Mouse (Mus musculus) testis, adult 2 months (tissue): ENCODE measurements around the gene Cbr4. TPM values are rescaled to one million over a fixed set of nuclear protein-coding genes. Genes with fewer than 3 reads are reported as not detected.

Source experiments
- H3K27ac ChIP-seq: fragments of 200-500 bp; 2 replicates; pipeline ENCODE4 v1.5.1; 2012; ENCODE audit warnings: low read depth, low read length; ENCODE audit not compliant: control insufficient read depth, insufficient read depth
- H3K27me3 ChIP-seq: fragments of 200-500 bp; 2 replicates; pipeline ENCODE4 v1.6.1; 2012; ENCODE audit warnings: mild to moderate bottlenecking, low read length, moderate library complexity; ENCODE audit not compliant: control insufficient read depth, insufficient read depth
- H3K36me3 ChIP-seq: fragments of 200-500 bp; 2 replicates; pipeline ENCODE4 v1.6.1; 2012; ENCODE audit warnings: mild to moderate bottlenecking, low read length; ENCODE audit not compliant: control insufficient read depth, insufficient read depth
- H3K4me1 ChIP-seq: fragments of 200-500 bp; 2 replicates; pipeline ENCODE4 v1.6.1; 2012; ENCODE audit warnings: low read length; ENCODE audit not compliant: control insufficient read depth, insufficient read depth
- H3K4me3 ChIP-seq: fragments of 200-500 bp; 2 replicates; pipeline ENCODE4 v1.5.1; 2012; ENCODE audit warnings: low read depth, mild to moderate bottlenecking, low read length, moderate library complexity, mixed read lengths; ENCODE audit not compliant: control insufficient read depth
- CTCF ChIP-seq: fragments of 200-500 bp; IDR thresholded peaks from 2 replicates; pipeline ENCODE4 v1.5.1; 2012; ENCODE audit warnings: low read depth, mild to moderate bottlenecking, inconsistent platforms, low read length, moderate library complexity; ENCODE audit not compliant: control insufficient read depth, insufficient read depth, insufficient replicate concordance
- POLR2A ChIP-seq: fragments of 200-500 bp; IDR thresholded peaks from 2 replicates; pipeline ENCODE4 v1.6.1; 2012; ENCODE audit warnings: low read depth, mild to moderate bottlenecking, inconsistent platforms, low read length, moderate library complexity; ENCODE audit not compliant: control insufficient read depth
- polyA plus RNA-seq: library from polyadenylated mRNA; depleted of rRNA; stranded (reverse); fragments of >200 nt; gene quantifications from 2 replicates; pipeline ENCODE4 v1.2.3, GENCODE M21; 2012

Gene Cbr4
- polyA plus RNA-seq, 1 experiment = 15.1 TPM

DNA sequence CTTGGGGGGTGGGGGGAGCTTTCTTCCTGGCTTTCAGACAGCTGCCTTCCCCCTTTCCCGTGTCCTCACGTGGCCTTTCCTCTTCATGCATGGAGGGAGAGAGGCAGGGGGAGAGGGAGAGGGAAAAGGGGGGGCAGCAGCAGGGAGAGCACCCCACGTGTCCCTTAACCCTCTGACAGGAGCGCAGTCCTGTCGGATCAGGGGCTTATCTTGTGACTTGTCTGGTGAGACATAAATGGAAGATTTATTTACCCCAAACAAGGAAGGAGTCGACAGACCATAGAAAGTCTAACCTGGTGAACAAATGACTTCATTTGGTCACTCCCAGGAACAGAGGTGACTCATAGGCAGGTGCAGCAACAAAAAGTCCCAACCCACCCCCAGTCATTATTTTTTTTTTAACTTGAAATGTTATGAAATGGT, 12.3 kb upstream of the Cbr4 start:
- no peak overlapping the region for H3K4me3 ChIP-seq
- no peaks in the 10 kb centered on the region for H3K27me3 ChIP-seq
- TF ChIP-seq CTCF (no peak), POLR2A (no peak)
- no peak overlapping the region for H3K27ac ChIP-seq
- H3K36me3 ChIP-seq = no peaks in the 10 kb centered on the region
- peaks cover 1% of the 10 kb centered on the region; the same call in 1 of the 2 replicates for H3K4me1 ChIP-seq

DNA sequence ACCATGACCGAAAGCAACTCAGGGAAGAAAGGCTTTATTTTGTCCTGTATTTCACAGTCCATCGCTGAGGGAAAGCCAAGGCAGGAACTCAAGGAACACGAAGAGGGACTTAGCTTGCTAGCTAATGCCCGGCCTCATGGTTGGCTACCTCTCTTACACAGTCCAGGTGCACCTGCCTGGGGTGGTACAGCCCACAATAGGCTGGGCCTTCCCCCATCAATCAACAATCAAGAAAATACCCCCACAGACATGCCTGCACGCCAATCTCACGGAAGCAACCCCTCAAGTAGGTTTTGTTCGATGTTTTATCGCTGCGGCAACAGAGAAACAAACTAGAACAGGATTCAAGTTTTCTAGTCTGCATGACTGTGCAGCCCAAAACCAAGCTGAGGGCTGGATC, 11.4 kb upstream of the Cbr4 start:
- Histone ChIP-seq H3K27ac (no peak overlapping the region), H3K27me3 (no peaks in the 10 kb centered on the region), H3K4me3 (no peak overlapping the region), H3K4me1 (peaks cover 3% of the 10 kb centered on the region; the same call in 1 of the 2 replicates), H3K36me3 (no peaks in the 10 kb centered on the region)
- no peak for TF ChIP-seq CTCF
- no peak for TF ChIP-seq POLR2A

DNA sequence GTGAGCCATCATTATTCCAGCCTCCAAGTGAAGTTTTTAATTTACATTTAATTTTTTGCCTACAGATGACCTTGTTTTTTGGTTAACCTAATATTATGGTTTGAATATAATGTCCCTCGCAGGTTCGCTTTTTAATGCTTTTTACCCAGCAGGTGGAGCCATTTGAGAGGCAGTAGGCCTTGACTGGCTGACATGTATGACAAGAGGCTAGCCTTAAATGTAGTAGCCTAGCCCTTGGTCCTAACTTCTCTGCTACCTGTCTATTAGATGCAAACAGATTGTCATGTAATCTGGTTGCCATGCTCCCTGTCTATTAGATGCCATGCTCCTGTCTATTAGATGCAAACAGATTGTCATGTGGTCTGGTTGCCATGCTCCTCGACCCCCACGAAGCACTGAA, 9.4 kb upstream of the Cbr4 start:
- H3K4me1 ChIP-seq = peaks cover 3% of the 10 kb centered on the region; the same call in 1 of the 2 replicates
- H3K27ac ChIP-seq = no peak overlapping the region
- no peak for TF ChIP-seq POLR2A
- TF ChIP-seq CTCF = no peak
- H3K36me3 ChIP-seq = no peaks in the 10 kb centered on the region
- H3K4me3 ChIP-seq = no peak overlapping the region
- no peaks in the 10 kb centered on the region for H3K27me3 ChIP-seq

DNA sequence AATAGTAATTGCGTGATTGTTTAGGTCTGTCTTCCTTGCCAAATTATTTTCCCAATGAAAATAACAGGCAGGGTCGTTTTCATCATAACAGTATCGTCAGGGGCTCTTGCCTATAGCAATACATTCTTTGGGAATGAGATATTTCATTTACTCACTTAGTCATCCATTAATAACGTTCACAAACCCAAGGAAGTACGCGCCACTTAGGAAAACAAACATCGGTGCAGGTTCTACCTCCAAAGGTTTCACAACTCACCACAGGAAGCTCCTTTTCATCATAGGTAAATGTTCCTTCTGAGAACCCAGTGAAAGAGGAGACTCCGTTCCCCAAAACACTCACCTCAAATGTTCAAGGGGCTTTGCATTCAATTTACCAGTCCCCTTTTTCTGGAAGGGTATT, 8.7 kb upstream of the Cbr4 start:
- H3K4me3 ChIP-seq = no peak overlapping the region
- no peak overlapping the region for H3K27ac ChIP-seq
- H3K4me1 ChIP-seq = peaks cover 3% of the 10 kb centered on the region; the same call in 1 of the 2 replicates
- no peak for TF ChIP-seq CTCF
- no peak for TF ChIP-seq POLR2A
- no peaks in the 10 kb centered on the region for H3K27me3 ChIP-seq
- no peaks in the 10 kb centered on the region for H3K36me3 ChIP-seq

DNA sequence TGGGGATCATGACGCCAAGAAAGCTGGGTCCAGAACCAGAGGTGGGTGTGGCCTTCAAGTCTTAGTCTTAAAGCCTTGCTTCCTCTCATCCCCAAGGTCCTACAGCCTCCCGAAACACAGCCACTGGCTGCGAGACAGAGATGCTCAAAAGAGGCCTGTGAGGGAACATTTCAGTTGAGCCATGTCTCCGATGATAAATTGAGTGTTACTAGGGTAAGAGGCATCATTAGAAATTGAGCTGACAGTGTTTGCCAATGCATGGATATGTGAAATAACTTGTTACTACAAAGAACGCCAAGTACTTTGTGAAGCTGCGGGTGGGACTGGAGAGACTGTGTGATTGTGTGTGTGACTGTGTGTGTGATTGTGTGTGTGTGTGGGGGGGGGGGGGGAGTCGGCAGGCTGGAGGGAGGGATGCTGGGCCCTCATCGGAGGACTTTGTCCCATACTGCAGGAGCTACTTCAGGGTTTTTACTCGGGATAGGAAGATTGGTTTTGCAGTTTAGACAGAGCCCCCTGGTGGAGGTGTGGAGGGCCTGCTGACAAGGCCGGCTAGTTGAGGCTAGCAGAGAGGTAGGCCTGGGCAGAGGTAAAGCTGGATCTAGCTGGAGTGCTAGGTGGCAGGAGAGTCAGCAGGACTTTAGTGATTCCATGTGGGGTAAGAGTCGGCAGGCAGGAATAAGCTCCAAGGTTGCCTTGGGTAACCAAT, 7.9 kb upstream of the Cbr4 start:
- H3K36me3 ChIP-seq = no peaks in the 10 kb centered on the region
- H3K4me1 ChIP-seq = peaks cover 3% of the 10 kb centered on the region; the same call in 1 of the 2 replicates
- no peaks in the 10 kb centered on the region for H3K27me3 ChIP-seq
- peak overlapping the region; percentile 70; the same call in 1 of the 2 replicates for H3K27ac ChIP-seq
- peak overlapping the region; percentile 49 for H3K4me3 ChIP-seq
- TF ChIP-seq POLR2A (no peak), CTCF (peak; percentile 47; the same call in 1 of the 2 replicates)

DNA sequence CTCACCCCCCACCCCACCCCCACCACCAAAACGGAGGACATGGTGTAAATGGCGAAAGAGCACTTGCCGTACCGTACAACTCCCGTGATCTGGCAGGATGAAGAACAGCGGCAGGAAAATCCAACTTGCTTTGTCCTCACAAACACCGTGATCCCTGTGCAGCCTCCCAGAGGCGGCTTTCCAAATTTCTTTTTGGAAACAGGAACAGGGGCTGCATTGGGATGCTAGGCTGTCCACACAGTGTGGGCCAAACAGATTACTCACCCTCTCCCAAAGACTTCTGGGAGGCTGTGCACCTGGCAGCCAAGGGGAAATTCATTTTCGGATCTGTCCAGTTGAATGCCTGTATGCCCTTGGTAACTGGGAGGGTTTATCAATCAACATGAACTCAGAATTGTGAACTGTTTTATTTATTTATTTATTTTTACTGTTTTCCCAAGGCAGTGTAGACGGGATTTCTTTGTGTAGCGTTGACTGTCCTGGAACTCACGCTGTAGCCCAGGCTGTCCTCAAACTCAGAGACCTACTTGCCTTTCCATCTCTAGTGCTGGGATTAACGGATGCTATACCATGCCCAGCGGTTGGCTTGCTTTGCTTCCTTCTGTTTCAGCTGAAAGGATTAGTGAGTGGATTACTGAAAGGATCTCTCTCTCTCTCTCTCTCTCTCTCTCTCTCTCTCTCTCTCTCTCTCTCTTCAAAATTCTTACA, 7.1 kb upstream of the Cbr4 start:
- no peaks in the 10 kb centered on the region for H3K27me3 ChIP-seq
- peak overlapping the region; percentile 37 for H3K4me3 ChIP-seq
- TF ChIP-seq POLR2A (no peak), CTCF (no peak)
- H3K4me1 ChIP-seq = peaks cover 3% of the 10 kb centered on the region; the same call in 1 of the 2 replicates
- 0 out of 2 replicates have a peak overlapping the region, but pooled peaks have one; percentile 29 for H3K27ac ChIP-seq
- no peaks in the 10 kb centered on the region for H3K36me3 ChIP-seq

DNA sequence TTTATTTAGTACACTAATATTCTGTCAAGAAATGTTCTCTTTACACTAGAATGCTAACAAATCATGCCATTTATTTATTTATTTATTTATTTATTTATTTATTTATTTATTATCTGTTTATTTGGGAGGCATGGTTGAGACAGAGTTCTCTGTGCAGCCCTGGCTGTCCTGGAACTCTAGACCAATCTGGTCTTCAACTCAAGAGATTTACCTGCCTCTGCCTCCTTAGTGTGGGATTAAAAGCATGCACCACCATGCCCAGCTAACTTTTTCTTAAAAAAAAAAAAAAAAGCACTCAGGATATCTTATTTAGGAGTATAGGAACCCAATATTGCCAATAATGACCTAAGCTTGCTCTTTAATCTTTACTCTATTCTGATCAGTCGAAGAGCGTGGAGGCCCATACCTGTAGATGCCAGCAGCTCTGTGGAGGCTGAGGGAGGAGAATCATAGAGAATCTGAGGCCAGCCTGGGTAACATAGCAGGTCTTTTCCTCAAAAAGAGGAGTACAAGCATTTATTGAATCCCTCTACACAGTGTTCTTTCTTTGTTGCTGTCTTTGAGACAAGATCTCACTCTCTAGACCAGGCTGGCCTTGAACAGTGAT, 508 bp upstream of the Cbr4 start:
- peaks cover 7% of the 10 kb centered on the region for H3K4me1 ChIP-seq
- H3K36me3 ChIP-seq = no peaks in the 10 kb centered on the region
- H3K27ac ChIP-seq = no peak overlapping the region
- no peak for TF ChIP-seq CTCF
- TF ChIP-seq POLR2A = no peak
- H3K27me3 ChIP-seq = no peaks in the 10 kb centered on the region
- H3K4me3 ChIP-seq = peak overlapping the region; percentile 98
